Mouse (Mus musculus) heart, embryonic 11.5 days (tissue): Measurements from ENCODE around the gene Aff3. TPM values are rescaled to one million over a fixed set of nuclear protein-coding genes. Genes with fewer than 3 reads are reported as not detected.
A peak's percentile ranks its signal among the peaks of the same experiment; 100 is the strongest.

ENCODE experiments used
- ATAC-seq: fragments of 200-750 bp; cut with Nextera tagmentation; replicated peaks from 2 replicates; pipeline ENCODE4 v1.8.0; 2017; ENCODE audit warnings: moderate library complexity; ENCODE audit not compliant: insufficient number of reproducible peaks, low FRiP score, low TSS enrichment
- H3K27ac ChIP-seq: fragments of 300-500 bp; sonication (generic); 2 replicates; pipeline ENCODE4 v1.5.1; 2014; ENCODE audit warnings: mild to moderate bottlenecking, low read depth, low read length
- H3K27me3 ChIP-seq: fragments of 300-500 bp; sonication (generic); 2 replicates; pipeline ENCODE4 v1.6.1; 2014; ENCODE audit warnings: mild to moderate bottlenecking, low read length, mixed read lengths; ENCODE audit not compliant: control insufficient read depth, insufficient read depth
- H3K36me3 ChIP-seq: fragments of 300-500 bp; sonication (generic); 2 replicates; pipeline ENCODE4 v1.6.1; 2014; ENCODE audit warnings: mild to moderate bottlenecking, low read length, moderate library complexity, mixed read lengths; ENCODE audit not compliant: control insufficient read depth, insufficient read depth
- H3K4me1 ChIP-seq: fragments of 300-500 bp; sonication (generic); 2 replicates; pipeline ENCODE4 v1.6.1; 2014; ENCODE audit warnings: low read length; ENCODE audit not compliant: control insufficient read depth, insufficient read depth
- H3K4me2 ChIP-seq: fragments of 300-500 bp; sonication (generic); 2 replicates; pipeline ENCODE4 v1.6.1; 2014; ENCODE audit warnings: mild to moderate bottlenecking, moderate library complexity
- H3K4me3 ChIP-seq: fragments of 300-500 bp; sonication (generic); 2 replicates; pipeline ENCODE4 v1.5.1; 2014; ENCODE audit warnings: low read depth, low read length
- H3K9ac ChIP-seq: fragments of 300-500 bp; sonication (generic); 2 replicates; pipeline ENCODE4 v1.6.1; 2014; ENCODE audit warnings: mild to moderate bottlenecking, low read depth, low read length, moderate library complexity
- H3K9me3 ChIP-seq: fragments of 300-500 bp; sonication (generic); replicated peaks from 2 replicates; pipeline ENCODE4 v1.6.1; 2016; ENCODE audit warnings: low read length; ENCODE audit not compliant: control insufficient read depth
- WGBS: fragments of 180-500 bp; shearing (Covaris S2); extraction: QIAGEN DNeasy Blood & Tissue Kit; methylation state at CpG from one replicate; pipeline ENCODE4 v1.1.7; 2014; ENCODE audit not compliant: insufficient replicate concordance; 5-methylcytosine and 5-hydroxymethylcytosine counted together
- polyA plus RNA-seq: library from polyadenylated mRNA; unstranded; fragments of >200 nt; fragmentation: Nextera tagmentation; extraction: Ambion mirVana; gene quantifications from 2 replicates; pipeline ENCODE4 v1.2.1, GENCODE M21; 2014

Gene Aff3
- polyA plus RNA-seq, 1 experiment from 2014 or later: 6.7 TPM

- H3K27me3 ChIP-seq: no peaks in the 10 kb centered on the region
- WGBS: 46% methylated on average over 5 of the region's 5 CpGs
- H3K27ac ChIP-seq: no peak overlapping the region
- ATAC-seq: no peak
- no peak overlapping the region for H3K4me3 ChIP-seq
- H3K4me1 ChIP-seq: peaks cover 19% of the 10 kb centered on the region
- no peaks in the 10 kb centered on the region for H3K9me3 ChIP-seq
- H3K9ac ChIP-seq: 0 out of 2 replicates have a peak overlapping the region, but pooled peaks have one; percentile 12
- H3K36me3 ChIP-seq: no peaks in the 10 kb centered on the region
- H3K4me2 ChIP-seq: peak overlapping the region; percentile 11
Measured at GRCm38 (mm10) chr1:38470166-38470565, 194.6 kb downstream of the Aff3 start.

- Histone ChIP-seq H3K9ac (no peak overlapping the region), H3K27me3 (no peaks in the 10 kb centered on the region), H3K4me1 (peaks cover 19% of the 10 kb centered on the region), H3K9me3 (no peaks in the 10 kb centered on the region), H3K36me3 (no peaks in the 10 kb centered on the region), H3K27ac (no peak overlapping the region), H3K4me2 (no peak overlapping the region), H3K4me3 (no peak overlapping the region)
- 33% methylated on average over 7 of the region's 7 CpGs for WGBS
- no peak for ATAC-seq
Measured at GRCm38 (mm10) chr1:38467305-38468083, 197.3 kb downstream of the Aff3 start.

- Histone ChIP-seq H3K4me2 (no peak overlapping the region), H3K36me3 (no peaks in the 10 kb centered on the region), H3K4me3 (no peak overlapping the region), H3K9ac (no peak overlapping the region), H3K9me3 (no peaks in the 10 kb centered on the region), H3K27ac (no peak overlapping the region), H3K4me1 (peaks cover 12% of the 10 kb centered on the region), H3K27me3 (no peaks in the 10 kb centered on the region)
- no peak for ATAC-seq
- 41% methylated on average over 7 of the region's 7 CpGs for WGBS
Measured at GRCm38 (mm10) chr1:38456719-38457269, 208.0 kb downstream of the Aff3 start.

GRCm38 (mm10) chr1:38454921-38455320 is 209.8 kb downstream of the Aff3 start:
- no peak overlapping the region for H3K27ac ChIP-seq
- no peak for ATAC-seq
- no peaks in the 10 kb centered on the region for H3K27me3 ChIP-seq

GRCm38 (mm10) chr1:38451367-38451766 is 213.4 kb downstream of the Aff3 start:
- no peak overlapping the region for H3K27ac ChIP-seq
- no peak overlapping the region for H3K4me3 ChIP-seq
- H3K9ac ChIP-seq: no peak overlapping the region
- H3K9me3 ChIP-seq: no peaks in the 10 kb centered on the region
- H3K4me2 ChIP-seq: no peak overlapping the region
- H3K27me3 ChIP-seq: no peaks in the 10 kb centered on the region
- no peak for ATAC-seq
- peaks cover 41% of the 10 kb centered on the region for H3K4me1 ChIP-seq
- no peaks in the 10 kb centered on the region for H3K36me3 ChIP-seq
- WGBS: 83% methylated on average over 6 of the region's 6 CpGs

More at GRCm38 (mm10) chr1:38454921-38455320, 209.8 kb downstream of the Aff3 start:
- Histone ChIP-seq H3K4me1 (peaks cover 23% of the 10 kb centered on the region), H3K9me3 (no peaks in the 10 kb centered on the region), H3K4me3 (no peak overlapping the region), H3K36me3 (no peaks in the 10 kb centered on the region), H3K4me2 (no peak overlapping the region), H3K9ac (no peak overlapping the region)
- 58% methylated on average over 8 of the region's 8 CpGs for WGBS

DNA sequence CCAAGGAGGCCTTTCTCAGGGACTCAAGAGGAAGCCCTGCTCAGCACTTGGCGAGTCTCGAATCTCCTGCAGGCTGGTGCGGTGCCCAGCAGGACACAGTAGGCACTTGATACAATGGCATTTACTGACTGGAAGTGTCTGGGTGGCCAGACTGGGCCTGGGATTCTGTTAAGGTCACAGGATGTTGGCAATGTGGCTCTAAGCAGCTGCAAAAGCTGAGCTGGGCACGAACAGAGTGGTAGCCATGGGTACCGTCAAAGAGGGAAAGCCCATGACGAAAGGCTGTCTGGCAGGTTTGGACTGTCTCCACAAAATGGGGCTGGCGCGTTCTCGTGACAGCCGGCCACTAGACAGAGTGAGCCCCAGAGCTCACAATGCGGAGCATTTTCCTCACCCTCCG is 214.1 kb downstream of the Aff3 start:
- H3K9me3 ChIP-seq: no peaks in the 10 kb centered on the region
- WGBS: 79% methylated on average over 12 of the region's 12 CpGs
- no peak overlapping the region for H3K9ac ChIP-seq

DNA sequence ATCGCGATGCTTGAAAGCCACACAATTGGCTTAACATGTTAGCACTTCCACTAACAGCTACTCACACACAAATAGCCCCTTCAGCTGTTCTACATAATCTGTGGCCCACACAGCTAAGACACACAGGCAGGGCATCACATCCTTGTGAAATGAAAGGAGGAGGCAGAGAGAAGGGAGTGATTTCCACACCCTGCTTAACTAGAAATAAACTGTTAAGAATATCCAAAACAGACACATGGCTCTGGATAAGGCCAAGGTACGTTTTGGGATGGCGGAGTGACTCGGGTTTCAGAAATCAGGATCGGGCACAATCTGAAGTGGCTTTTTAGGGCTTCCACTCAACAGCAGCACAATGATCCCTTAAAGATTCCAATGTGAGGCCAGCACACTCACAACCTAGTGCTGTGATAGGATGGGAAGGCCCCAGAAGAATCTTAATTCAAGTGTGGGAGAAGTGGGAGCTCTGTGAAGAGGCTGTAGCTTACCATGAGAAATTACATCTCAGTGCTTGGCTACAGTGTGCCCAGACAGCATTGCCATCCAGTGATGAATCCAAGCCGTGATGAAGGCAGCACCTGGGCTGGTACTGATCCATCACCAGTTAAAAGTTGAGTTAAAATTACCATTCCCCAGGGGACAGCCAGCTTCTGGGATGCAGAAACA is 214.8 kb downstream of the Aff3 start:
- 38% methylated on average over 7 of the region's 7 CpGs for WGBS
- Histone ChIP-seq H3K4me1 (peaks cover 43% of the 10 kb centered on the region), H3K27ac (no peak overlapping the region)

More for the DNA sequence above, 214.1 kb downstream of the Aff3 start:
- Histone ChIP-seq H3K27ac (no peak overlapping the region), H3K4me3 (no peak overlapping the region), H3K36me3 (no peaks in the 10 kb centered on the region), H3K4me2 (no peak overlapping the region), H3K27me3 (no peaks in the 10 kb centered on the region), H3K4me1 (peaks cover 46% of the 10 kb centered on the region)
- ATAC-seq: no peak

DNA sequence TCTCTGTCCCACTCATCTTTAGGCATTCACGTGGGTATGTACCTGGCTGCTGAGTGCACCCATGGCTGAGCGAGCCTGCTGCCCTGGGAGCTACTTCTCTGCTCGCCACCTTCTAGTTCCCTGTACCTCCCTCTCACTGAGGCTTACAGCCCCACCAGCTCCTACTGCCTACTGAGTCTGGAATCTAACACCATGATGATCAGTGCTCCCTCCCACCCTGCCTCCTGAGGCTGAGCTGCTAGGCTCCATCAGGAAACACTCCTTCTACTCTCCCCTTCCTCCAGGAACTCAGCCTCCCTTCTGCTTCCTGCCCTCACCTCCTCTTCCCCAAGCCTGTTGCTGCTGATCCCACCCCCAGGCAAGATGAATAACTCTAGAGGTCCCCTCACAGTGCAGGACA is 215.9 kb downstream of the Aff3 start:
- Histone ChIP-seq H3K9ac (no peak overlapping the region), H3K27ac (peak overlapping the region; percentile 36; the same call in 1 of the 2 replicates), H3K4me1 (peaks cover 42% of the 10 kb centered on the region), H3K4me3 (no peak overlapping the region), H3K9me3 (no peaks in the 10 kb centered on the region), H3K27me3 (no peaks in the 10 kb centered on the region), H3K4me2 (no peak overlapping the region), H3K36me3 (no peaks in the 10 kb centered on the region)
- ATAC-seq: peak; percentile 29; the same call in 1 of the 2 replicates
- 49% methylated on average over 3 of the region's 3 CpGs for WGBS

More for the DNA sequence above, 214.8 kb downstream of the Aff3 start:
- H3K4me2 ChIP-seq: no peak overlapping the region
- no peaks in the 10 kb centered on the region for H3K9me3 ChIP-seq
- H3K9ac ChIP-seq: no peak overlapping the region
- no peak overlapping the region for H3K4me3 ChIP-seq
- no peaks in the 10 kb centered on the region for H3K27me3 ChIP-seq
- no peaks in the 10 kb centered on the region for H3K36me3 ChIP-seq
- ATAC-seq: no peak
